Mouse (Mus musculus) heart, adult 2 months (tissue): Measurements from ENCODE around the gene Rpl18a.
A peak's percentile ranks its signal among the peaks of the same experiment; 100 is the strongest.

Source experiments
- CTCF ChIP-seq: fragments of 200-600 bp; IDR thresholded peaks from 2 replicates; pipeline ENCODE4 v1.8.1; 2022; ENCODE audit warnings: antibody characterized with exemption, mild to moderate bottlenecking, moderate library complexity
- POLR2A ChIP-seq: fragments of 200-500 bp; IDR thresholded peaks from 2 replicates; pipeline ENCODE4 v1.6.1; 2011; ENCODE audit warnings: mild to moderate bottlenecking, low read depth, low read length, control low read depth; ENCODE audit not compliant: insufficient read depth

DNA sequence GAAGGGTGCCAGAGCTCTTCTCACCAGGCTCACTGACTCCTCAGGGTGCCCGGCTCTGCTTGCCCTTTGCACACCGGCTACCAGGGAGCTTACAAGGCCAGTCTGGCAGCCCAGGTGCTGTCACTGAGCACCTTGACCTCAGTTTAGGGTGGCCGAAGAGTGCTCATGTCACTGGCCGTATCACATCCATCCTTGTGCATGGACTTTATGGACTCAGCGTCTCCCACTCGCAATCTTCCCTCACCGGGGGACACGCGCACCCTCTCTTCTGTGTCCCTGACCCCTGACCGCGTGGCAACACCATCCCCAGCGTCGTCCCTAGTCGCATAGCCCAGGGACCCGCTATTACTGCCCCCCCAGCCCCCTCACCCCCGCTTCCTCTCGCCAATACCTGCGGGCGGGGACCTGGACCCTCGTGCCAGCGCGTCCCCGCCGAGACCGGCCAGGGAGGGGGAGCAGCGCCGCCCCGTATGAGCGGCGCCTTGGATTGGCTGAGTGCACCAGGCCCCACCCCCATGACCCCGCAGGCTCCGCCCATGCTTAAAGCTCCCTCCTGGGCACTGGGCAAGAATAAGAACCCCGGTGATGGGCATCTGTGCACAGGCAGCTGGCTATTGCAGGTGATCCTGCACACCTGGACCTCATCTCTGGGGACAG lies 40.5 kb downstream of the Rpl18a start:
- TF ChIP-seq POLR2A (peak; percentile 7; the same call in 1 of the 2 replicates), CTCF (no peak)
